Mouse (Mus musculus): ENCODE measurements around the gene Runx2.

GRCm38 (mm10) chr17:44623271-44623670 is 191.3 kb downstream of the Runx2 start:
- TF ChIP-seq CTCF (IDR thresholded peaks at IDR 0.05; ENCODE audit: extremely low read depth, insufficient read depth, low read length) (no peak), POLR2A (IDR thresholded peaks at IDR 0.05; ENCODE audit: extremely low read depth, insufficient read depth, low read length) (no peak)
